Comparison of ENCODE assay signal across 8 mouse cellular contexts in genomic region chr15:102458050-102458736, GRCm38 (mm10). TPM values are rescaled to one million over a fixed set of nuclear protein-coding genes. Genes with fewer than 3 reads are reported as not detected.
A peak's percentile ranks its signal among the peaks of the same experiment; 100 is the strongest.
DNase-seq lines count a peak whose midpoint lies in the region; ATAC-seq and TF ChIP-seq lines count a peak whose summit lies in the region.

No protein-coding gene starts in this region.

- peaks cover 6% of the 10 kb centered on the region for H3K4me1 ChIP-seq in cerebellum, adult 2 months (ENCODE audit: control insufficient read depth, insufficient read depth, low read length)
- H3K4me1 ChIP-seq in brown adipose tissue, adult 24 weeks (ENCODE audit: control insufficient read depth, insufficient read depth, insufficient read length, low read length) = peaks cover 9% of the 10 kb centered on the region
- peaks cover 16% of the 10 kb centered on the region; the same call in 1 of the 2 replicates for H3K4me1 ChIP-seq in heart, postnatal 0 days (ENCODE audit: control insufficient read depth, insufficient read depth)
- peaks cover 58% of the 10 kb centered on the region for H3K4me1 ChIP-seq in liver, embryonic 15.5 days (replicated peaks)

- TF ChIP-seq CTCF in cerebellum, adult 2 months (IDR thresholded peaks at IDR 0.05; ENCODE audit: borderline replicate concordance, insufficient read depth, low read depth, low read length) = no peak
- no peak for TF ChIP-seq CTCF in heart, postnatal 0 days (IDR thresholded peaks at IDR 0.05; ENCODE audit: low read depth)

- H3K9ac ChIP-seq in heart, postnatal 0 days (replicated peaks; ENCODE audit: low read depth, low read length) = no peak overlapping the region
- 0 out of 2 replicates have a peak overlapping the region, but pooled peaks have one; percentile 35 for H3K9ac ChIP-seq in liver, embryonic 15.5 days

- H3K4me3 ChIP-seq in cerebellum, adult 2 months (replicated peaks; ENCODE audit: insufficient read depth, low read depth, low read length) = peak overlapping the region; percentile 29
- H3K4me3 ChIP-seq in brown adipose tissue, adult 24 weeks (ENCODE audit: insufficient read depth, low read depth, low read length) = peak overlapping the region; percentile 57; the same call in 1 of the 2 replicates
- peak overlapping the region; percentile 57 for H3K4me3 ChIP-seq in heart, postnatal 0 days (ENCODE audit: low read depth, low read length)
- H3K4me3 ChIP-seq in liver, embryonic 15.5 days (replicated peaks) = peak overlapping the region; percentile 62

- ATAC-seq in heart, postnatal 0 days (ENCODE audit: insufficient read depth, low read depth) = 0 out of 2 replicates have a peak, but pooled peaks have one; percentile 1
- no peak for ATAC-seq in liver, embryonic 15.5 days (ENCODE audit: insufficient read depth)

- H3K27me3 ChIP-seq in cerebellum, adult 2 months (ENCODE audit: control insufficient read depth, insufficient read depth, low read length) = no peaks in the 10 kb centered on the region
- no peaks in the 10 kb centered on the region for H3K27me3 ChIP-seq in heart, postnatal 0 days (ENCODE audit: control insufficient read depth, insufficient read depth, low read length)
- H3K27me3 ChIP-seq in liver, embryonic 15.5 days = no peaks in the 10 kb centered on the region

- no peaks in the 10 kb centered on the region; the same call in 1 of the 2 replicates for H3K36me3 ChIP-seq in heart, postnatal 0 days (replicated peaks; ENCODE audit: control insufficient read depth, insufficient read depth, low read length)
- peaks cover 12% of the 10 kb centered on the region for H3K36me3 ChIP-seq in liver, embryonic 15.5 days (replicated peaks)

- peak overlapping the region; percentile 79 for H3K4me2 ChIP-seq in heart, postnatal 0 days (ENCODE audit: low read depth, low read length)
- H3K4me2 ChIP-seq in liver, embryonic 15.5 days = peak overlapping the region; percentile 78

- 69% methylated on average over 5 of the region's 5 CpGs for WGBS in cerebellum, adult 2 months
- WGBS in heart, postnatal 0 days = 60% methylated on average over 5 of the region's 5 CpGs
- 27% methylated on average over 5 of the region's 5 CpGs for WGBS in liver, embryonic 15.5 days (ENCODE audit: insufficient replicate concordance)

- H3K9me3 ChIP-seq in heart, postnatal 0 days (replicated peaks; ENCODE audit: control insufficient read depth, low read length) = no peaks in the 10 kb centered on the region
- H3K9me3 ChIP-seq in liver, embryonic 15.5 days (replicated peaks) = no peaks in the 10 kb centered on the region

- TF ChIP-seq EP300 in heart, postnatal 0 days (IDR thresholded peaks at IDR 0.05; ENCODE audit: low read depth) = no peak

- peak overlapping the region; percentile 13; the same call in 1 of the 2 replicates for H3K27ac ChIP-seq in cerebellum, adult 2 months (ENCODE audit: insufficient read depth, low read length)
- peak overlapping the region; percentile 76 for H3K27ac ChIP-seq in brown adipose tissue, adult 24 weeks (replicated peaks; ENCODE audit: low read depth, low read length)
- peak overlapping the region; percentile 77 for H3K27ac ChIP-seq in heart, postnatal 0 days (ENCODE audit: low read depth)
- H3K27ac ChIP-seq in liver, embryonic 15.5 days (replicated peaks) = peak overlapping the region; percentile 91

- no peak for DNase-seq in cerebellum, adult 2 months
- no peak for DNase-seq in cerebellum, adult 8-10 months
- DNase-seq in heart, postnatal 0 days (ENCODE audit: low spot score) = no peak
- peak; percentile 56 for DNase-seq in thymus, postnatal 14 days
- no peak for DNase-seq in embryo, embryonic 9.5 days (ENCODE audit: extremely low spot score)
- no peak for DNase-seq in kidney, adult 11 months

- no peak for TF ChIP-seq POLR2A in cerebellum, adult 2 months (IDR thresholded peaks at IDR 0.05; ENCODE audit: borderline replicate concordance, insufficient read depth, low read length)

RNA-seq across cellular contexts. Expression of gene Prr13, which starts 0.6 kb away (rescaled TPM):
- polyA plus RNA-seq in cerebellum, adult 2 months (2012; rRNA removed) = 160 and 164 TPM in 2 replicates
- polyA plus RNA-seq in brown adipose tissue, adult 24 weeks (2012; ENCODE audit: insufficient read depth, insufficient read length, missing spikeins) = 36.8 and 54.7 TPM in 2 replicates
- total RNA-seq in heart, postnatal 0 days (2014; rRNA removed; ENCODE audit: low replicate concordance) = 16.8 and 25.7 TPM in 2 replicates
- 71.4 and 73.4 TPM in 2 replicates for polyA plus RNA-seq in heart, postnatal 0 days (2015; fragmentation: Nextera tagmentation; extraction: Ambion mirVana)
- 106 and 115 TPM in 2 replicates for polyA plus RNA-seq in liver, embryonic 15.5 days (2015; fragmentation: Nextera tagmentation; extraction: Ambion mirVana)

RNA-seq across cellular contexts. Expression of gene Pcbp2, which starts 12.1 kb away (rescaled TPM):
- polyA plus RNA-seq in cerebellum, adult 2 months (2012; rRNA removed) = 539 and 562 TPM in 2 replicates
- polyA plus RNA-seq in brown adipose tissue, adult 24 weeks (2012; ENCODE audit: insufficient read depth, insufficient read length, missing spikeins) = 331 and 338 TPM in 2 replicates
- 180 and 221 TPM in 2 replicates for total RNA-seq in heart, postnatal 0 days (2014; rRNA removed; ENCODE audit: low replicate concordance)
- polyA plus RNA-seq in heart, postnatal 0 days (2015; fragmentation: Nextera tagmentation; extraction: Ambion mirVana) = 118 and 121 TPM in 2 replicates
- polyA plus RNA-seq in liver, embryonic 15.5 days (2015; fragmentation: Nextera tagmentation; extraction: Ambion mirVana) = 64.1 and 73.9 TPM in 2 replicates

RNA-seq across cellular contexts. Expression of gene Amhr2, which starts 13.0 kb away (rescaled TPM):
- 3.2 TPM in 2 replicates for polyA plus RNA-seq in cerebellum, adult 2 months (2012; rRNA removed)
- 1.9 and 4.0 TPM in 2 replicates for polyA plus RNA-seq in brown adipose tissue, adult 24 weeks (2012; ENCODE audit: insufficient read depth, insufficient read length, missing spikeins)
- 0.19 and 0.81 TPM in 2 replicates for total RNA-seq in heart, postnatal 0 days (2014; rRNA removed; ENCODE audit: low replicate concordance)
- 0.75 and 1.9 TPM in 2 replicates for polyA plus RNA-seq in heart, postnatal 0 days (2015; fragmentation: Nextera tagmentation; extraction: Ambion mirVana)
- polyA plus RNA-seq in liver, embryonic 15.5 days (2015; fragmentation: Nextera tagmentation; extraction: Ambion mirVana) = 0.08 and 0.10 TPM in 2 replicates

RNA-seq across cellular contexts. Expression of gene Gm10337, which starts 45.3 kb away (rescaled TPM):
- not detected in 2 replicates for polyA plus RNA-seq in cerebellum, adult 2 months (2012; rRNA removed)
- polyA plus RNA-seq in brown adipose tissue, adult 24 weeks (2012; ENCODE audit: insufficient read depth, insufficient read length, missing spikeins) = not detected in 2 replicates
- not detected in 2 replicates for total RNA-seq in heart, postnatal 0 days (2014; rRNA removed; ENCODE audit: low replicate concordance)
- polyA plus RNA-seq in heart, postnatal 0 days (2015; fragmentation: Nextera tagmentation; extraction: Ambion mirVana) = not detected in 2 replicates
- polyA plus RNA-seq in liver, embryonic 15.5 days (2015; fragmentation: Nextera tagmentation; extraction: Ambion mirVana) = not detected in 2 replicates

RNA-seq across cellular contexts. Expression of gene Sp1, which starts 52.2 kb away (rescaled TPM):
- polyA plus RNA-seq in cerebellum, adult 2 months (2012; rRNA removed) = 12.6 and 14.1 TPM in 2 replicates
- polyA plus RNA-seq in brown adipose tissue, adult 24 weeks (2012; ENCODE audit: insufficient read depth, insufficient read length, missing spikeins) = 16.1 and 17.9 TPM in 2 replicates
- 32.1 and 32.6 TPM in 2 replicates for total RNA-seq in heart, postnatal 0 days (2014; rRNA removed; ENCODE audit: low replicate concordance)
- polyA plus RNA-seq in heart, postnatal 0 days (2015; fragmentation: Nextera tagmentation; extraction: Ambion mirVana) = 3.0 and 3.1 TPM in 2 replicates
- 3.5 and 3.7 TPM in 2 replicates for polyA plus RNA-seq in liver, embryonic 15.5 days (2015; fragmentation: Nextera tagmentation; extraction: Ambion mirVana)

Comparison
In these comparisons a context has a peak if more than half of its experiments do, and no peak if none do; other contexts are left out.
1. H3K27ac ChIP-seq: peak in every context shown above with its lines; median percentile 91 in liver, embryonic 15.5 days; 77 in heart, postnatal 0 days; 76 in brown adipose tissue, adult 24 weeks; 13 in cerebellum, adult 2 months.